Mouse (Mus musculus): ENCODE results near the gene Cers6.

DNA sequence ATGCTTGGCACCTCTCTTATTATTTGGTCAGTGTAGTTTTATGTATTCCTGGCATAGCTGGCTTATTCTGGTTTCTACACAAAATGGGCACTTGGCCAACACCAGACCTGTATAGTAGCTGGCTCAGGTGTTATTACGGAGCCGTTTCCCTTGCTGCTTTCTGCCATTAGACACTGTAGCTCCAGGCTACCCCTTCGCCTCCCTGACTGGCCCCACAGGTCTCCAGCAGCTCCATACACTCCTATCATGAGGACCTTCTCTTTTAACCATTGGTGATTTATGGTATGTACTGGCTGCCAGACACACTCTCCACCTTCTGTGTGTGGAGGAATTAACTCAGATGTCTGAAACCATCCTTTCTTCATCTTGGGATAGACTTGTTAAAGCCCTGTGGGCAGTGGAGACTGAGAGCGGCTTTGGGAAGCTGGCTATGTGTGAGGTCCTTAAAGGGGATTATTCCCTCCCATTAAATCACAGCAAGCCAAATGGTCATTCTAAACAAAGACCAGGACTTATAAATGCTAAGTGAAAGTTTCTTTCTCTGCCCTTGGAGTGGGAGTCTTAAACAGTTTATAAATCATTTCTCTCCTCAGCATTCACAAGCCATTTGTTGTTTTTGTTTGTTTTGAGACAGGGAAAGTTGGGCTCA, 192.1 kb downstream of the Cers6 start:
- no peak for TF ChIP-seq EP300 (IDR thresholded peaks at IDR 0.05; ENCODE audit: low read depth)
- no peak for TF ChIP-seq CTCF (IDR thresholded peaks at IDR 0.05; ENCODE audit: low read depth)

Data from liver, embryonic 14.5 days (tissue).